Mouse (Mus musculus): Measurements from ENCODE around the gene Uaca. TPM values are rescaled to one million over a fixed set of nuclear protein-coding genes. Genes with fewer than 3 reads are reported as not detected.
A peak's percentile ranks its signal among the peaks of the same experiment; 100 is the strongest.

Uaca gene
- polyA plus RNA-seq, 1 experiment = 13.8 TPM

- 64% methylated on average over 4 of the region's 4 CpGs for WGBS
- Histone ChIP-seq H3K4me3 (replicated peaks; ENCODE audit: extremely low read depth, low read depth, low read length) (no peak overlapping the region), H3K4me1 (ENCODE audit: control insufficient read depth, insufficient read depth, low read length) (peaks cover 4% of the 10 kb centered on the region; the same call in 1 of the 2 replicates)
- DNase-seq = no peak
- no peak for TF ChIP-seq POLR2A (IDR thresholded peaks at IDR 0.05; ENCODE audit: borderline replicate concordance, extremely low read depth, low read depth, low read length)
- TF ChIP-seq CTCF (IDR thresholded peaks at IDR 0.05; ENCODE audit: insufficient read depth, low read length) = no peak
Observed at GRCm38 (mm10) chr9:60785069-60785468, 9.3 kb upstream of the Uaca start.

- 36% methylated on average over 2 of the region's 2 CpGs for WGBS
- TF ChIP-seq CTCF (IDR thresholded peaks at IDR 0.05; ENCODE audit: insufficient read depth, low read length) (no peak), POLR2A (IDR thresholded peaks at IDR 0.05; ENCODE audit: borderline replicate concordance, extremely low read depth, low read depth, low read length) (no peak)
- H3K4me1 ChIP-seq (ENCODE audit: control insufficient read depth, insufficient read depth, low read length) = peaks cover 4% of the 10 kb centered on the region; the same call in 1 of the 2 replicates
- no peak overlapping the region for H3K4me3 ChIP-seq (replicated peaks; ENCODE audit: extremely low read depth, low read depth, low read length)
- DNase-seq = no peak
Observed at GRCm38 (mm10) chr9:60787517-60788110, 6.7 kb upstream of the Uaca start.

GRCm38 (mm10) chr9:60790282-60790681 is 4.1 kb upstream of the Uaca start:
- WGBS = 75% methylated on average over 2 of the region's 2 CpGs
- TF ChIP-seq CTCF (IDR thresholded peaks at IDR 0.05; ENCODE audit: insufficient read depth, low read length) = no peak
- TF ChIP-seq POLR2A (IDR thresholded peaks at IDR 0.05; ENCODE audit: borderline replicate concordance, extremely low read depth, low read depth, low read length) = no peak
- Histone ChIP-seq H3K4me3 (replicated peaks; ENCODE audit: extremely low read depth, low read depth, low read length) (no peak overlapping the region), H3K4me1 (ENCODE audit: control insufficient read depth, insufficient read depth, low read length) (peaks cover 4% of the 10 kb centered on the region; the same call in 1 of the 2 replicates)
- DNase-seq = no peak

GRCm38 (mm10) chr9:60794841-60795351 is 554 bp downstream of the Uaca start:
- H3K4me1 ChIP-seq (ENCODE audit: control insufficient read depth, insufficient read depth, low read length) = peaks cover 3% of the 10 kb centered on the region; the same call in 1 of the 2 replicates
- DNase-seq = peak; percentile 63
- TF ChIP-seq CTCF (IDR thresholded peaks at IDR 0.05; ENCODE audit: insufficient read depth, low read length) (no peak), POLR2A (IDR thresholded peaks at IDR 0.05; ENCODE audit: borderline replicate concordance, extremely low read depth, low read depth, low read length) (0 out of 2 replicates have a peak, but pooled peaks have one; percentile 13)
- peak overlapping the region; percentile 86 for H3K4me3 ChIP-seq (replicated peaks; ENCODE audit: extremely low read depth, low read depth, low read length)
- WGBS = under 1% methylated on average over 30 of the region's 30 CpGs

GRCm38 (mm10) chr9:60796076-60796475 is 1.7 kb downstream of the Uaca start:
- WGBS = 51% methylated on average over 7 of the region's 7 CpGs
- no peak for DNase-seq
- Histone ChIP-seq H3K4me1 (ENCODE audit: control insufficient read depth, insufficient read depth, low read length) (peaks cover 3% of the 10 kb centered on the region; the same call in 1 of the 2 replicates), H3K4me3 (replicated peaks; ENCODE audit: extremely low read depth, low read depth, low read length) (peak overlapping the region; percentile 11)
- TF ChIP-seq CTCF (IDR thresholded peaks at IDR 0.05; ENCODE audit: insufficient read depth, low read length) (no peak), POLR2A (IDR thresholded peaks at IDR 0.05; ENCODE audit: borderline replicate concordance, extremely low read depth, low read depth, low read length) (no peak)

GRCm38 (mm10) chr9:60797126-60797525 is 2.8 kb downstream of the Uaca start:
- TF ChIP-seq CTCF (IDR thresholded peaks at IDR 0.05; ENCODE audit: insufficient read depth, low read length) = no peak
- H3K4me3 ChIP-seq (replicated peaks; ENCODE audit: extremely low read depth, low read depth, low read length) = no peak overlapping the region
- 75% methylated on average over 6 of the region's 6 CpGs for WGBS
- H3K4me1 ChIP-seq (ENCODE audit: control insufficient read depth, insufficient read depth, low read length) = peaks cover 3% of the 10 kb centered on the region; the same call in 1 of the 2 replicates
- no peak for DNase-seq

- TF ChIP-seq POLR2A (IDR thresholded peaks at IDR 0.05; ENCODE audit: borderline replicate concordance, extremely low read depth, low read depth, low read length) = no peak
- TF ChIP-seq CTCF (IDR thresholded peaks at IDR 0.05; ENCODE audit: insufficient read depth, low read length) = no peak
- DNase-seq = no peak
- 40% methylated on average over 10 of the region's 10 CpGs for WGBS
- H3K4me3 ChIP-seq (replicated peaks; ENCODE audit: extremely low read depth, low read depth, low read length) = peak overlapping the region; percentile 24
- peaks cover 3% of the 10 kb centered on the region; the same call in 1 of the 2 replicates for H3K4me1 ChIP-seq (ENCODE audit: control insufficient read depth, insufficient read depth, low read length)
Observed at GRCm38 (mm10) chr9:60799061-60799460, 4.7 kb downstream of the Uaca start.

- 64% methylated on average over 8 of the region's 8 CpGs for WGBS
- Histone ChIP-seq H3K4me1 (ENCODE audit: control insufficient read depth, insufficient read depth, low read length) (peaks cover 3% of the 10 kb centered on the region; the same call in 1 of the 2 replicates), H3K4me3 (replicated peaks; ENCODE audit: extremely low read depth, low read depth, low read length) (no peak overlapping the region)
- no peak for DNase-seq
- no peak for TF ChIP-seq CTCF (IDR thresholded peaks at IDR 0.05; ENCODE audit: insufficient read depth, low read length)
- no peak for TF ChIP-seq POLR2A (IDR thresholded peaks at IDR 0.05; ENCODE audit: borderline replicate concordance, extremely low read depth, low read depth, low read length)
Observed at GRCm38 (mm10) chr9:60800663-60801382, 6.5 kb downstream of the Uaca start.

- H3K4me1 ChIP-seq (ENCODE audit: control insufficient read depth, insufficient read depth, low read length) = peaks cover 3% of the 10 kb centered on the region; the same call in 1 of the 2 replicates
- H3K4me3 ChIP-seq (replicated peaks; ENCODE audit: extremely low read depth, low read depth, low read length) = no peak overlapping the region
- 96% methylated on average over 1 of the region's 1 CpGs for WGBS
- TF ChIP-seq CTCF (IDR thresholded peaks at IDR 0.05; ENCODE audit: insufficient read depth, low read length) (no peak), POLR2A (IDR thresholded peaks at IDR 0.05; ENCODE audit: borderline replicate concordance, extremely low read depth, low read depth, low read length) (no peak)
- no peak for DNase-seq
Observed at GRCm38 (mm10) chr9:60801746-60802145, 7.4 kb downstream of the Uaca start.

All from lung, adult 2 months (tissue).